Mouse (Mus musculus): ENCODE data around the gene Ranbp10.
A peak's percentile ranks its signal among the peaks of the same experiment; 100 is the strongest.
"Not testable (repeated sequence)": the region's sequence is repeated elsewhere in the genome, so short reads cannot be mapped to it uniquely, and the experiment has no call there.

Gene Ranbp10

DNA sequence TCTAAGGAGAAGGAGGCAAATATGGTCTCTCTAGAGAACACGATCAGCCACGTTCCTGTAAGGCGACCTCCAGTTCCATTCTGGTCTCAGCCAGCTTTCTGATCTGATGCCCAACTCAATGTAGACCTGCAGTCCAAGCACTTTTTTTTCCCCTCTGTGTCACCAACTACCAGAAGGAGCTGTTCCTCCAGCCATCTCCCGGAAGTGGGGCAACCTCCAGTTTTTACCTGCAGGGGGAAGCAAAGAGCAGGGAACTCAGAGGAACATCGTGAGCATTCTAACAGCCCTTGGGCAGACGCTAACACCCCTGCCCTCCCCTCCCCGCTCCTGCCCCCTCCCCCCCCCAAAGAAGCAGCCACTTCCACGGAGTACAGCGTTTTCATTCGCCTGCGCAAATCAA is 8.2 kb upstream of the Ranbp10 start:
- DNase-seq (ENCODE audit: inconsistent ontology term): peak; percentile 58

DNA sequence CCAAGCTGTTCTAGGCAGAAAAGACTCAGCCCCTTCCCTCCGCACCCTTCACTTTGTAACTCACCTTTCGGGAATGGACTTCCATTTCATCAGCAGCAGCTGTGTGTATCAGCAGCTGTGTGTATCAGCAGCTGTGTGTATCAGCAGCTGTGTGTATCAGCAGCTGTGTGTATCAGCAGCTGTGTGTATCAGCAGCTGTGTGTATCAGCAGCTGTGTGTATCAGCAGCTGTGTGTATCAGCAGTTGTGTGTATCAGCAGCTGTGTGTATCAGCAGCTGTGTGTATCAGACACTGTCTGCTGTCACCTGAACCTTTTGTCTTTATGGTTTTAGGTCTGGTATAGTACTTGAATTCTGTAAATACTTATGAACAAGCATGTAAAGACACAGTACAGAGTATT is 6.6 kb upstream of the Ranbp10 start:
- not testable (repeated sequence) for DNase-seq (ENCODE audit: inconsistent ontology term)

DNA sequence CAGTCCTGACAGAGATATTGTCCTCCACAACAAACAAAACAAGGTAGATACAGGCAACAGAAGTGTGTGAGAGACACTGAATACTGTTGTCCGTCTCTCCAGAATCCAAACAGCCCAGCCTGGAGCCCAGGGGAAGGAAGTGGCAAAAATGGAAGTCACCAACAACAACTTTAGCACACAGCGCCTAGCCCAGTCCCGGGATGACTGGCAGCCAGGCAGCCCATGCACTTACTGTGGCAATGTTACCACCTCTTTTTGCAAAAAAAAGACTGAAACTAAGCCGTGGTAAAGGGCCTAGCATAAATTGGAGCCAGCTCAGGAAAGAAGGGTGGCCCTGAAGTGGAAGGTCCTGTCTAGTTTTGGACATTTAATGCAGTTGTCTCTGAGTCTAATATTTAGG is 771 bp downstream of the Ranbp10 start:
- no peak for DNase-seq (ENCODE audit: inconsistent ontology term)

DNA sequence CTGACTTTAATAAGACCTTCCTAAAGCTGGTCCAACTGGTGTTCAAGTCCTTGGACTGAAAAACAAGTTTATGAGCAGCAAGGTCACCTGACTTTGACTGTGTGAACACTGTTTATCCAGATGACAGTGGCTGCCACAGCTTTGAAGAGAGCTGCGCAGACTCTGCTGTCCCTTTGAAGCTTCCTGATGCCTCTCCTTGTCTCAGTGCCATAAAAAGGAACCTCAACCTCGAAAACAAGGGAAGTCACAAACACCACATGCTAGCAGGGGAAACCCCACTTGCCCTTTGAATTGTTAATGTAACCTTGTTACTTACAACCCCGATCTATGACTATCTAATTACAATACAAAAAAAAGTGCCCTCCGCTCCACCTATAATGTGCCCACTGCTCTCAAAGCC is 1.6 kb downstream of the Ranbp10 start:
- no peak for DNase-seq (ENCODE audit: inconsistent ontology term)

DNA sequence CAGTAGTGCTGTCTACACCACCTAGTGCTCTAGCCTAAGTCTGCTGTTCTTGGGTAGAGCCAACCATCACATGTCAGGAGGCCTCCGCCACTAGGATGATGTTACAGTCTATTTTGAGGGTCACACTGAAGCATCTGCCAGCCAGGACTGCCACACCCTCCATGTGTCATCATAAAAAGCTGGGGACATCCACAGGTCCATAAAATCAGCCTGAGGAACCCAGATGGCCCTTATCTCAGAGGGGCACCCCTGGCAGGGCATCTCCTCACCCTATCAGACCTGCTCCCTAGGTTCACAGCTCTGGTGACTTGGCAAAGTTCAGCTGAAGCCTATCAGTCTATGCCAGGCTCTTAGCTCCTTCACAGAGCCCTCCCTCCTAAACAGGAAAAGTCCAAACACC is 6.2 kb downstream of the Ranbp10 start:
- no peak for DNase-seq (ENCODE audit: inconsistent ontology term)

DNA sequence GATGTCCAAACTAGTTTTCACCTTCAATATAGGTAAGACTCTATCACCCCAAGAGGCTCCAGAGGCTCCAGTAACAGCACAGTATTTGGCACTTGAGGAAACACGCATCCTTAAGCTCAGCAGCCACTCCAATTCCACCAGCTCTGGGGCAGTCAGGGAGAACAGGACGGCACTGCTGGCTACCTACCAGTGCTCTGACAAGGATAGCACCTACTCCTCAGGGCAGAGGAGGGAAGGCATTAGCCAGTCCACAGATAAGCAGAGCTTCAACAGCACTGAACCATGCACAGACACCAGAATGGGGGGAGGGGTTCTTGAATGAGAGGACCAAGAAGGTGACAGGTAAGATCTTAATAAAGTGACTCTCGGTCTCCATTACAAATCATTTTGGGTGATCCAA is 7.5 kb downstream of the Ranbp10 start:
- DNase-seq (ENCODE audit: inconsistent ontology term): no peak

DNA sequence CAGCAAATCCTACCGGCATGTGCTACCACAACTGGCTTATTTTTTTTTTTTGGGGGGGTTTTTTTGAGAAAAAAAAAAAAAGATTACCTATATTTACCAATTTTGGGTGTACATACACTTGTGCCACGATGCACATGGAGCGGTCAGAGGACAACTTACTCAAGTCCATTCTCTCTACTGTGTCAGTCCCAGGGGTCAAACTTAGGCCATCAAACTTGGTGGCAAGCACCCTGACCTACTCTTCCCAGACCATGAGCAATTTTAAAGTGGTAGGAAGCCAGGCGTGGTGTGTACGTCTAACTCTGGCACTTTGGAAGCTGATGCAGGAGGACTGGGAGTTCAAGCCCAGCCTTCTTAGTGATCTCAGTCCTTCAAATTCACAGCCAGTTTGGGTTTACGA is 13.9 kb downstream of the Ranbp10 start:
- DNase-seq (ENCODE audit: inconsistent ontology term): no peak

DNA sequence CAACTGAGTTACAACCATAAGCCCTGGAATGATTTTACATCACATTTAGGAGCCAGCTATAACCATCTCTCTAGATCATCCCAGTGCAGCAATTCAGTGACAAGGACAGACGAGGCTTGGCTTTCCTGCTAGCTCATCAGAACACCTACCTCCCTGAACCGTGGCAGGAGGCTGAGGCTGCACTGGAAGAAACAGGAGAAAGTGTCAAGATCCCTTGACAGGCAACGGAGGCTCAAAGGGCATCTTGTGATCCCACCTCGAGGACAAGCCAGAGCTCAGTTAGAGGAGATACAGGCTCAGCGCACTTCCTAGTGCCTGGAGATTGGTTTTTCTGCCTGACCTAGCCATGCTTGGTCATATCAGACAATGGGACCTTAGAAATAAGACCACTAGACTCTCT is 14.6 kb downstream of the Ranbp10 start:
- DNase-seq (ENCODE audit: inconsistent ontology term): no peak

DNA sequence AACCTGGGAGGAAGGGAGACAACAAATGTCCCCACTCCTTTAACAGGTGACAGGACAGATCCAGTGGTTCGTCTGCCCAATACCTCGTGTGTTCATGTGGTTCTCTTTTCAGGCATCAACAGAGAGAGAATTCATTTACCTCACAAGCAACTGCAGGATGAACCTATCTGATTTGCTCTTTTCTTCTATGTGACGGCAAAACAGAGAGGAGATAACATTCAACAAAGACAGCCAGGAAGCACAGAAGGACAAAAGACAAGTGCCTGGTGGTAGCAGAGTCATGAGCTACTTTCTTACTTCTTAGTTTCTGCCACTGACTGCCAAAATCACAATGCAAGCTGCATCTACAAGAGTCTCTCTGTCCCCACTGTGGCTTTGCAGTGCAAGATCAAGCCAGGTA is 15.6 kb downstream of the Ranbp10 start:
- no peak for DNase-seq (ENCODE audit: inconsistent ontology term)

DNA sequence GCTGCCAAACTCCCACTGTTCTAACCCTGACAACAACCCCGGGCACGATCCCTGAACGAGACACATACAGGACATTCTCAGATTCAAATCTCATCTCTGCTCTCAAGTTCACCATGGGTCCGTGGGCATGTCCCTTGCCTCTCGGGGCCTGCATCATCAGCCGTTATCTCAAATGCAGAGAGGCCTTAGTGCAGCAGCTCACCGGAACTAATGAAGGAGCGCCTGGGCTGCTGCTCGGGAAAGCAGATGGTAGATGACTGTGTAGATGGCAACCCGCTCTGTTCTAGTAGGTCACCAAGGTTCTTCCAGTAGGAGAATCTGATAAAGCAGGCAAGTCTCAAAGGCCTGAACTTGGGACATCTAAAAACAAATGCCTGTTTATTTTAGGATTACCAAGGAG is 16.1 kb downstream of the Ranbp10 start:
- DNase-seq (ENCODE audit: inconsistent ontology term): no peak

DNA sequence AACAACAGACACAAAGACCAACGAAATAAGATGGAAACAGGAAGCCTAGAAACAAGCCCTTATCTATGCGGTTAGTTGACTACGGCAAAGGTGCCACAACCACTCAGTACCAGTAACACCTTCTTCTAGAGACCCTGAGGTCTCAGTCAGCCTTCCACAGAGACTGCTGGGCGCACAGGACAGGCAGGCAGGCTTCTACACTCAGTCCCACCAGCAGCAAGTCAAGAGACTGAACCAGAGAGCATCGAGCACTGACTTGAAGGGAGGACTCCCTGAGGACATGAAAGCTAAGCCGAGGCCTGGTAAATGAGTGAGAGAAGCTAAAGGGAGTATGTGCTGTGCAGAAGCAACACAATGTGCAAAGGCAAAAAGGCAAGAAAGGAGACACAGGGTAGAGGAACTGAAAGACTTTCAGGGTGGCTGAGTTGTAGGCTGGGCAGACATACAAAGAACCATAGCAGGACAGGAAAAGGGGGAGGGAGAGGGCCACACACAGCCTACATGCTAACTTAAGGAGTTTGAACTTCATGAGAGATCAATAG is 16.8 kb downstream of the Ranbp10 start:
- no peak for DNase-seq (ENCODE audit: inconsistent ontology term)

DNA sequence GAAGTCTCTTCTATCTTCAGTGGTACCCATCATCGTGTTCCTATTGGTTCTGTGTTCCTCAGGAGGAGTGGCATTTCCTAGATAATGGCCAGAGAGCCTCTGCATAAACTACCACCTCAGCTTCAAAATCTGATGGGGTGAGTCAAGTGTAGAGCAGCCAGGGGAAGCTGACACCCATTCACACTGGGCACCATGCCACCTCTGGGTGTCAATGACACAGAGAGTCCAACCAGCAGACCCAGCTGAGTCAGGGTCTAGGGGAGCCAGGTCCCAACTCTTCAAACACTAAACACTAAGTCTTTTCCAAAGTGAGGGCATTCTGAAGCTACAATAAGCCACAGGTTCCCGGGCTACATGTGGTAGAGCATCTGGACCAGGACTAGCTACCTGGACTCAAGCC is 18.7 kb downstream of the Ranbp10 start:
- peak; percentile 74 for DNase-seq (ENCODE audit: inconsistent ontology term)

DNA sequence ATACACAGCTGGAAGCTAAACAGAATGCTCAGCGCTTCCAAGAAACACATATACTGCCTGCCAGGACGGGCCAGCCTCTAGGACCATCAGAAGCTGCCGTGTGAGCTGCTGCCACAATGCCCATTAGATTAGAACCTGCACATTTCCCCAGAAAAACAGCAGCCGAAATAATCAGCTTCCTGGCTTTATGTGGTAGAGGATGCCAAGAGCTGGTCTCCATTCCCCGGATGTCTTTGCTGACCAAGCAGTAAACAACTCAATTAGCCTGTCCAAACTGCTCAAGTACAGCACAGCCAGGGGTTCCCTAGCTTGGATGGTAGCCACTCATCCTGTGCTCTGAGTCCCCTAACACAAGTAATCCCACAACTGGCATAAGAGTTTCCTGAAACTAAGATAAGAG is 19.4 kb downstream of the Ranbp10 start:
- DNase-seq (ENCODE audit: inconsistent ontology term): no peak

DNA sequence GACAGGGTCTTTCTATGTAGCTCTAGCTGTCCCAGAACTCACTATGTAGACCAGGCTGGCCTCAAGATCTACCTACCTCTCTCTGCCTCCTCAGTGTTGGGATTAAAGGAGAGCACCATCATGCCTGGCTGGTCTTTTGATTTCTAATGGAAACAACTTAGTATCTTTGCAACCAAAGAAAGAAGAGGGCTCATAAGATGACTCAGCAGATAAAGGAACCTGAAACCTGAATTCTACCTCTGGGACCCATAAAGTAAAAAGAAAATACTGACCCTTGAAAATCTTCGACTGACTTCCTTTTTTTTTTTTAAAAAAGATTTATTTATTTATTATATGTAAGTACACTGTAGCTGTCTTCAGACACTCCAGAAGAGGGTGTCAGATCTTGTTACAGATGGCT is 21.2 kb downstream of the Ranbp10 start:
- DNase-seq (ENCODE audit: inconsistent ontology term): no peak

DNA sequence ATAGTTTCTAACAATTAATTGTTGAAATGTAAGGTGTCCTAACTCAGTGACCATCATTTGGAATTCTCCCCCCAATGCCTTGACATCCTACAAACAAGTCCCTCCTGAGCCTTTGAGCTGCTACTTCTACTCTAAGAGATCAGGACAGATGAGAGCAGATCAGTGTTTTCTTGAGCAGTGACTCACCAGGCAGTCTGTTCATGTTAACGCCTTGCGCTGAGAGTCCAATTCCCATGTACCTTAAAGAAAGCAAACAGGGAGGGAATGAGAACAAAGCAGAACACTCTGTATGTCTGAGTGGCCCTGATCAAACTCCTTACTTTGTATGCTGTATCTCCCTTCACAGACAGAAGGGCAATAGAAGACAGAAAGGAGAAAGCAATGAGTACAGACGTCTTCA is 21.8 kb downstream of the Ranbp10 start:
- DNase-seq (ENCODE audit: inconsistent ontology term): no peak

DNA sequence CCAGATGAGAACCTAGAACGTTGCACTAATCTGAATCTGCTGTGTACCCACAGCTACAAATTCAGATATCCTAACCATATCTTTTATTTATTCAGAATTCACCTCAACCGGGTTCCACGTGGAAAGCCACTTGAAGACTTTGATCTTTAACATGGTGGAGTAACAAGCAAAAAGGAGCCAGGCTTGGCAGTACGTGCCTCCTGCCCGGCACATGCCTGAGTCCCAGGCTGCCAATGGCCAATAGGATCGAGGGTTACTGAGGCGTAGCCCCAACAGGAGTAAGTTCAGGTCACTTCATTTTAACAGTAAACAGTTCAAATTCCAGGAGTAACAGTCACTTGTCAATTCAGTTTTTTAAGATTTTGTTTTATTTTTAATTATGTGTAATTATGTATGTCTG is 22.4 kb downstream of the Ranbp10 start:
- no peak for DNase-seq (ENCODE audit: inconsistent ontology term)

DNA sequence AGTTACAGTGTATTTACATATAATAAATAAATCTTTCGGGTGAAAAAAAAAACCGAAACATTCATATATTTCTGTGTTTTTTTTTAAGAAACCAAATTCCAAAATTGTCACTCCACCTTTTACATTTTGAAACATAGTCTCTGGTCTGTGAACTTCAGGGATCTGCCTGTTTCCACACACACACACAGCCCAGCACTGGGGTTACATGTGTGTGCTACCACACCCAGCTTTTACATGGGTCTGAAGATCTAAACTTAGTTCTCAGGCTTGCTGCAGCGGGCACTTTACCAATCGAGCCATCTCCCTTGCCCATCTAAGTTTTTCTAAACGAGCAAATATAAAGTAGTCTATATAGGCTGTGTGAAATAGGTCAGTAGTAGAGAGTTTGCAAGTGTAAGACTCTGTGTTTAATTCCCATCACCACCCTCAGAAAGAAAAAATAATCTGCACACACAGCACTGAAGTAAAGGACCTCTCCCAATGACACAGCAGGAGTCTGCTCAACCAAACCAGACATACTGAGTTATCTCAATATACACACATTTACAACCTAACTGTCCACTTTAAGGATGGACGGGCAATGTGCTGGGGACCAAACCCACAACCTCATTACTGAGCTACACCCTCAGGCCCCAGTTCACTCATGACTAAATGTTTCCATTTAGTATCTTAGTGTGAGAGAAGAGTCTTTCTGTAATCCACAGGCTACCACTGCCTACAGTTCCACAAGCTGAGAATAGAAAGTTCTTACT is 25.8 kb downstream of the Ranbp10 start:
- no peak for DNase-seq (ENCODE audit: inconsistent ontology term)

DNA sequence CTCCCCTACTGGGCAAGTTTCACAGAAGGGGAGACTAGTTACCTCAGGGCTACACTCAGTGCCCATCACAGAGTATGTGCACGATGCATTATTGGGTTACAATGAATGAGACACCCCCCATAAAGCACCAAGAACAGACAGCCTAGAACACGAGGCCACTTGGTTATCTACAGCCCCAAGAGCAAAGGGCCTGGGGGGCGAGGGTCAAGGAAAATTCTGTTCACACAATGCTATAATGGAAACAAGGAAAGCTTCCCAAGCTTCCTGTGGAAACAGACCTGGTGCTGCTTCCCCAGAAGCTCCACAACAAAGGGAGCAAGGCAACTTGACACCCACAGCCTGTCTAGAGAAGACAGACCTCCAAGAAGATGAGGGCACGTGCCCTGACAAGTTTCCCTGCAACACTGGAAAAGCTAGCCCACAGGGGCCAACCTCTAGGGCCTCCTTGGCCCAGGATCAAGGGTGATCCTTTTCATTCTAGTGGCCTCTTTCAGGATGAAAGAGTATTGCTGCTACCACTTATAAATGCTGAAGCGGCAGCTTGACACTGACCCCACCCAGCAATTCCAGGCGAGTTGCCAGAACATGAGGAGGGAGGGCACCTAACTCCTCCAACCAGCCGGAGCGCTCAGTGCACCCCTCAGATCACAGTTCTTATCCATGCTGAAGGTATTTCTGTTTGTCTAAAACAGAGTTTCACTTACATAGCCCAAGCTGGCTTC is 27.9 kb downstream of the Ranbp10 start:
- DNase-seq (ENCODE audit: inconsistent ontology term): peak; percentile 62

DNA sequence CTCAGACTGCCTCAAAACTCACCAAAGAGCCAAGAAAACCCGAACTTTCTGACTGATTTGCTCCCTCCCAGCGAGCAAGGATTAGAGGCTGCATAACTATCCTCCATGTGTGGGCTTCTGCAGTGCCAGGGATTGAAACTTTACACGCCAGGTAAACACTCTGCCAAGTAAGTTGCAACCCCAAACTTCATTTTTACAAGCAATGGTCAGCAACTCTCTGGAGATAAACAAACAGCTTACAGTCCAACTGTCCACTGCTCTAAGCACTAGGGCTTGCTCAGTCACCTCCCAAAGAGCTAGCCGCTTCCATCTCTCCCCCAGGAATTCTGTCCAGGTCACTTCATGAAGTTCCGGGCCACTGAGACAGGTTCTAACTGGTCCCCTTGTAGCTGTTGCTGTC is 28.7 kb downstream of the Ranbp10 start:
- DNase-seq (ENCODE audit: inconsistent ontology term): no peak

DNA sequence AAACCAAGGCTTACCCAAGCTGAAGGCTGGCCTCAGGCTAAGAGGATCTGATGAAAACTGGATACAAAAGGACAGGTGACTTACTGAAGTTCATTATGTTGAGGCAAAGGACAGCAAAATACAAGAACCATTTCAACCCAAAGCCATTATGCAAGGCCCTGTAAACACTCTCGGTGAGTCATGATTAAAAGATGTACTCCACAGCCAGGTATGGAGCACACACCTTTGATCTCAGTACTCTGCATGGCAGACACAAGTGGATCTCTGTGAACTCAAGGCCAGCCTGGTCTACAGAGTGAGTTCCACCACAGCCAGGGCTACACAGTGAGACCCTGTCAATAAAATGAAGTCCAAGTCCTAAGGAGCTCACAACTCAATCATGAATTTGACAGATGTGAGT is 31.4 kb downstream of the Ranbp10 start:
- DNase-seq (ENCODE audit: inconsistent ontology term): no peak

DNA sequence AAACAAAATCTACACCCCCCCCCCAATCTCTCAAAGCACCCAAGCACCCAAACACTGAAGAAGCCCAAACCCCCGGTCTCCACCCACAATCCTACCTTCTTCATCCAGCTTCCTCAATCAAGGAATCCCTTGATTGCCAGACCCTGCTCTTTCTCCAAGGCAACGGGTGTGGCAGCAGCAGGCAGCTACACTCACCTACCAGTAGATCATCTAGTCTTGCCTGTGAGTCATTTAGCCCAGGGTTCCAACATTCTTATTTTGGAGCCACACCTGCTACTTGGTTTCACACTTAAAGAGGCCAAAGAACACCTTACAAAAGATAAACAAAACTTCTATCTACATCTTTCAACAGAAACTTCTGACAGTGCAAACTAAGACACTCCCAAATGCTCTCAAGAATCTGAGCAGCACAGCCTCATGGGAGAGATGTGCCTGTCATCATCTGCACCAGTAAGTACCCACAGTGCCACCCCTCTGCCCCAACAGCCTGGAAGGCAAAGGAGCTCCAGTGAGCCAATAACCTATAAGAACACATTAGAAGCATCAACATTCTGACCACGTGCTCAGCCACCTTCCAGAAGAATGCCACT is 33.0 kb downstream of the Ranbp10 start:
- DNase-seq (ENCODE audit: inconsistent ontology term): no peak

DNA sequence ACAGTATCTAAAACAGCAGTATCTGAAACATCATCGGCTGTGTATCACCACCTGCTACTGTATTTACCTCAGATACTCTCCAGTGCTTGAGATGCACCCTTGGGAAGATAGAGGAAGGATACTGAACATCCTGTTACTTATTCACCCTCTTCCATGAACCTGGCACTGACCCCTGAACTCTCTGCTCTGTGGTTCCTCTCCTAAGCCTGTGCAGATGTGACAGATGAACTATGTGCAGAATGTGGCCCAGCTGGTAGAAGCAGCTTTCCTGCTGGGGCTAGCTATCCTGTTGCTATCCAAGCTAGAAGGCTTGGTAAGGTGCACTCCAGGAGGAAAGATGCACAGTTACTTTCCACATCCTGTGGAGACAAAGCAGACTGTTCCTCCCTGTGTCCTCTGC is 33.8 kb downstream of the Ranbp10 start:
- no peak for DNase-seq (ENCODE audit: inconsistent ontology term)

DNA sequence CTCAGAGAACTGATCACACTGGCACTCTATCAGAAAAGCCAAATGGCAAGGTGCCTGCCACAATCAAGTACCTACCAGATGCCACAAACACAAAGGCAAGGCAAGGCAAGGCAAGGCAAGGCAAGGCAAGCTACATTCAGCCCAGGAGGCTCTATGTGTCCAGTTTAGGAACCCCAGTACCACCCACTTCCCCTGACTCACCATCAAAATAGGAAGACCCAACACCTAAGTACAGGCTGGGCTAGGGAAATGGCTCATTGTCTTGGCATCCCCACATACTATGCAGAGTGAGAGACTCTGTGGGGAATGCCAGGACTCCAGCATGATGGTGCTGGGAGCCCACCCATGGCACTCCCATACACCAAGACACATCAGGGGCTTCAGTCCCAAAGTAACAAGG is 37.5 kb downstream of the Ranbp10 start:
- DNase-seq (ENCODE audit: inconsistent ontology term): no peak

Data from Muller cell, postnatal 12 days (primary cell).